Mouse (Mus musculus): Measurements from ENCODE around the gene Tmem220. TPM values are rescaled to one million over a fixed set of nuclear protein-coding genes. Genes with fewer than 3 reads are reported as not detected.

Tmem220 gene
- polyA plus RNA-seq, 1 experiment from 2014 or later = 1.1 TPM

- Histone ChIP-seq H3K27me3 (replicated peaks; ENCODE audit: control insufficient read depth, insufficient read depth, low read length) (no peaks in the 10 kb centered on the region), H3K27ac (ENCODE audit: low read depth) (no peak overlapping the region), H3K4me2 (ENCODE audit: low read length) (no peak overlapping the region), H3K9me3 (ENCODE audit: control insufficient read depth, low read length) (no peaks in the 10 kb centered on the region), H3K36me3 (ENCODE audit: control insufficient read depth, insufficient read depth, low read length) (peaks cover 86% of the 10 kb centered on the region), H3K9ac (ENCODE audit: low read length) (no peak overlapping the region), H3K4me1 (replicated peaks; ENCODE audit: control insufficient read depth, insufficient read depth, low read length) (no peaks in the 10 kb centered on the region), H3K4me3 (ENCODE audit: low read depth, low read length) (no peak overlapping the region)
- ATAC-seq (replicated peaks; ENCODE audit: low FRiP score, low TSS enrichment, low read depth) (no peak), DNase-seq (ENCODE audit: low spot score) (no peak)
- 88% methylated on average over 2 of the region's 2 CpGs for WGBS
These were observed 36.4 kb downstream of the Tmem220 start for GRCm38 (mm10) chr11:67061311-67061710.

- no peaks in the 10 kb centered on the region for H3K9me3 ChIP-seq (ENCODE audit: control insufficient read depth, low read length)
These were observed 37.8 kb downstream of the Tmem220 start for GRCm38 (mm10) chr11:67062726-67063125.

GRCm38 (mm10) chr11:67067741-67068140 is 42.8 kb downstream of the Tmem220 start:
- no peaks in the 10 kb centered on the region for H3K9me3 ChIP-seq (ENCODE audit: control insufficient read depth, low read length)
- H3K4me1 ChIP-seq (replicated peaks; ENCODE audit: control insufficient read depth, insufficient read depth, low read length) = no peaks in the 10 kb centered on the region
- DNase-seq (ENCODE audit: low spot score) (no peak), ATAC-seq (replicated peaks; ENCODE audit: low FRiP score, low TSS enrichment, low read depth) (no peak)
- peaks cover 39% of the 10 kb centered on the region for H3K36me3 ChIP-seq (ENCODE audit: control insufficient read depth, insufficient read depth, low read length)
- no peak overlapping the region for H3K9ac ChIP-seq (ENCODE audit: low read length)
- no peak overlapping the region for H3K27ac ChIP-seq (ENCODE audit: low read depth)
- H3K4me3 ChIP-seq (ENCODE audit: low read depth, low read length) = no peak overlapping the region
- 70% methylated on average over 3 of the region's 3 CpGs for WGBS
- H3K27me3 ChIP-seq (replicated peaks; ENCODE audit: control insufficient read depth, insufficient read depth, low read length) = no peaks in the 10 kb centered on the region
- H3K4me2 ChIP-seq (ENCODE audit: low read length) = no peak overlapping the region

More at GRCm38 (mm10) chr11:67062726-67063125, 37.8 kb downstream of the Tmem220 start:
- Histone ChIP-seq H3K4me2 (ENCODE audit: low read length) (no peak overlapping the region), H3K27me3 (replicated peaks; ENCODE audit: control insufficient read depth, insufficient read depth, low read length) (no peaks in the 10 kb centered on the region), H3K4me1 (replicated peaks; ENCODE audit: control insufficient read depth, insufficient read depth, low read length) (no peaks in the 10 kb centered on the region), H3K36me3 (ENCODE audit: control insufficient read depth, insufficient read depth, low read length) (peaks cover 81% of the 10 kb centered on the region), H3K4me3 (ENCODE audit: low read depth, low read length) (no peak overlapping the region), H3K27ac (ENCODE audit: low read depth) (no peak overlapping the region), H3K9ac (ENCODE audit: low read length) (no peak overlapping the region)
- WGBS = 88% methylated on average over 3 of the region's 3 CpGs
- ATAC-seq (replicated peaks; ENCODE audit: low FRiP score, low TSS enrichment, low read depth) = no peak
- no peak for DNase-seq (ENCODE audit: low spot score)

- no peaks in the 10 kb centered on the region for H3K4me1 ChIP-seq (replicated peaks; ENCODE audit: control insufficient read depth, insufficient read depth, low read length)
- no peak for DNase-seq (ENCODE audit: low spot score)
- H3K9me3 ChIP-seq (ENCODE audit: control insufficient read depth, low read length) = no peaks in the 10 kb centered on the region
- H3K9ac ChIP-seq (ENCODE audit: low read length) = no peak overlapping the region
- ATAC-seq (replicated peaks; ENCODE audit: low FRiP score, low TSS enrichment, low read depth) = no peak
- 0 out of 2 replicates have a peak, but pooled peaks cover 2% of the 10 kb centered on the region for H3K36me3 ChIP-seq (ENCODE audit: control insufficient read depth, insufficient read depth, low read length)
- no peak overlapping the region for H3K4me3 ChIP-seq (ENCODE audit: low read depth, low read length)
- WGBS = 70% methylated on average over 15 of the region's 15 CpGs
- H3K4me2 ChIP-seq (ENCODE audit: low read length) = no peak overlapping the region
- H3K27ac ChIP-seq (ENCODE audit: low read depth) = no peak overlapping the region
- no peaks in the 10 kb centered on the region for H3K27me3 ChIP-seq (replicated peaks; ENCODE audit: control insufficient read depth, insufficient read depth, low read length)
These were observed 47.7 kb downstream of the Tmem220 start for GRCm38 (mm10) chr11:67072615-67073130.

- WGBS = 30% methylated on average over 3 of the region's 3 CpGs
- no peak overlapping the region for H3K4me2 ChIP-seq (ENCODE audit: low read length)
- ATAC-seq (replicated peaks; ENCODE audit: low FRiP score, low TSS enrichment, low read depth) (no peak), DNase-seq (ENCODE audit: low spot score) (no peak)
- no peak overlapping the region for H3K9ac ChIP-seq (ENCODE audit: low read length)
- no peaks in the 10 kb centered on the region for H3K36me3 ChIP-seq (ENCODE audit: control insufficient read depth, insufficient read depth, low read length)
- no peak overlapping the region for H3K4me3 ChIP-seq (ENCODE audit: low read depth, low read length)
- H3K9me3 ChIP-seq (ENCODE audit: control insufficient read depth, low read length) = no peaks in the 10 kb centered on the region
- H3K4me1 ChIP-seq (replicated peaks; ENCODE audit: control insufficient read depth, insufficient read depth, low read length) = 0 out of 2 replicates have a peak, but pooled peaks cover 2% of the 10 kb centered on the region
- H3K27me3 ChIP-seq (replicated peaks; ENCODE audit: control insufficient read depth, insufficient read depth, low read length) = no peaks in the 10 kb centered on the region
- peak overlapping the region; percentile 54; the same call in 1 of the 2 replicates for H3K27ac ChIP-seq (ENCODE audit: low read depth)
These were observed 50.1 kb downstream of the Tmem220 start for GRCm38 (mm10) chr11:67075036-67075435.

- no peak overlapping the region for H3K9ac ChIP-seq (ENCODE audit: low read length)
- H3K4me2 ChIP-seq (ENCODE audit: low read length) = no peak overlapping the region
- H3K9me3 ChIP-seq (ENCODE audit: control insufficient read depth, low read length) = no peaks in the 10 kb centered on the region
- DNase-seq (ENCODE audit: low spot score) = no peak
- no peak overlapping the region for H3K4me3 ChIP-seq (ENCODE audit: low read depth, low read length)
- no peaks in the 10 kb centered on the region for H3K27me3 ChIP-seq (replicated peaks; ENCODE audit: control insufficient read depth, insufficient read depth, low read length)
- no peak for ATAC-seq (replicated peaks; ENCODE audit: low FRiP score, low TSS enrichment, low read depth)
- H3K4me1 ChIP-seq (replicated peaks; ENCODE audit: control insufficient read depth, insufficient read depth, low read length) = 0 out of 2 replicates have a peak, but pooled peaks cover 4% of the 10 kb centered on the region
- no peaks in the 10 kb centered on the region for H3K36me3 ChIP-seq (ENCODE audit: control insufficient read depth, insufficient read depth, low read length)
- no peak overlapping the region for H3K27ac ChIP-seq (ENCODE audit: low read depth)
- WGBS = 90% methylated on average over 5 of the region's 5 CpGs
These were observed 51.8 kb downstream of the Tmem220 start for GRCm38 (mm10) chr11:67076781-67077180.

- H3K4me1 ChIP-seq (replicated peaks; ENCODE audit: control insufficient read depth, insufficient read depth, low read length) = 0 out of 2 replicates have a peak, but pooled peaks cover 4% of the 10 kb centered on the region
- no peak overlapping the region for H3K27ac ChIP-seq (ENCODE audit: low read depth)
- no peak overlapping the region for H3K4me3 ChIP-seq (ENCODE audit: low read depth, low read length)
- H3K4me2 ChIP-seq (ENCODE audit: low read length) = no peak overlapping the region
- no peak overlapping the region for H3K9ac ChIP-seq (ENCODE audit: low read length)
- 76% methylated on average over 3 of the region's 3 CpGs for WGBS
- H3K27me3 ChIP-seq (replicated peaks; ENCODE audit: control insufficient read depth, insufficient read depth, low read length) = no peaks in the 10 kb centered on the region
- no peaks in the 10 kb centered on the region for H3K9me3 ChIP-seq (ENCODE audit: control insufficient read depth, low read length)
- H3K36me3 ChIP-seq (ENCODE audit: control insufficient read depth, insufficient read depth, low read length) = no peaks in the 10 kb centered on the region
- ATAC-seq (replicated peaks; ENCODE audit: low FRiP score, low TSS enrichment, low read depth) (no peak), DNase-seq (ENCODE audit: low spot score) (no peak)
These were observed 52.5 kb downstream of the Tmem220 start for GRCm38 (mm10) chr11:67077435-67077834.

- Histone ChIP-seq H3K4me2 (ENCODE audit: low read length) (no peak within 1 kb of the TSS), H3K4me3 (ENCODE audit: low read depth, low read length) (no peak within 1 kb of the TSS), H3K9ac (ENCODE audit: low read length) (no peak within 1 kb of the TSS), H3K27ac (ENCODE audit: low read depth) (no peak within 1 kb of the TSS), H3K36me3 (ENCODE audit: control insufficient read depth, insufficient read depth, low read length) (no peaks in the 10 kb centered on the region), H3K27me3 (replicated peaks; ENCODE audit: control insufficient read depth, insufficient read depth, low read length) (0 out of 2 replicates have a peak, but pooled peaks cover 2% of the 10 kb centered on the region), H3K9me3 (ENCODE audit: control insufficient read depth, low read length) (no peaks in the 10 kb centered on the region), H3K4me1 (replicated peaks; ENCODE audit: control insufficient read depth, insufficient read depth, low read length) (0 out of 2 replicates have a peak, but pooled peaks cover 4% of the 10 kb centered on the region)
- 90% methylated on average over 5 of the region's 5 CpGs for WGBS
- DNase-seq (ENCODE audit: low spot score) (no peak), ATAC-seq (replicated peaks; ENCODE audit: low FRiP score, low TSS enrichment, low read depth) (no peak)
These were observed 53.0 kb downstream of the Tmem220 start, which contains the start of gene Myh3 for GRCm38 (mm10) chr11:67078000-67078399. Myh3 (plus strand) TSS chr11:67078300.

GRCm38 (mm10) chr11:67078888-67079287 is 53.9 kb downstream of the Tmem220 start:
- WGBS = 85% methylated on average over 6 of the region's 6 CpGs
- Histone ChIP-seq H3K4me3 (ENCODE audit: low read depth, low read length) (no peak overlapping the region), H3K9me3 (ENCODE audit: control insufficient read depth, low read length) (no peaks in the 10 kb centered on the region), H3K4me2 (ENCODE audit: low read length) (no peak overlapping the region), H3K27me3 (replicated peaks; ENCODE audit: control insufficient read depth, insufficient read depth, low read length) (peaks cover 10% of the 10 kb centered on the region; the same call in 1 of the 2 replicates), H3K36me3 (ENCODE audit: control insufficient read depth, insufficient read depth, low read length) (no peaks in the 10 kb centered on the region), H3K4me1 (replicated peaks; ENCODE audit: control insufficient read depth, insufficient read depth, low read length) (0 out of 2 replicates have a peak, but pooled peaks cover 4% of the 10 kb centered on the region), H3K9ac (ENCODE audit: low read length) (no peak overlapping the region), H3K27ac (ENCODE audit: low read depth) (no peak overlapping the region)
- no peak for ATAC-seq (replicated peaks; ENCODE audit: low FRiP score, low TSS enrichment, low read depth)
- DNase-seq (ENCODE audit: low spot score) = no peak

Measured in intestine, embryonic 14.5 days (tissue).